Mouse (Mus musculus): ENCODE measurements around the gene Vasp.

DNA sequence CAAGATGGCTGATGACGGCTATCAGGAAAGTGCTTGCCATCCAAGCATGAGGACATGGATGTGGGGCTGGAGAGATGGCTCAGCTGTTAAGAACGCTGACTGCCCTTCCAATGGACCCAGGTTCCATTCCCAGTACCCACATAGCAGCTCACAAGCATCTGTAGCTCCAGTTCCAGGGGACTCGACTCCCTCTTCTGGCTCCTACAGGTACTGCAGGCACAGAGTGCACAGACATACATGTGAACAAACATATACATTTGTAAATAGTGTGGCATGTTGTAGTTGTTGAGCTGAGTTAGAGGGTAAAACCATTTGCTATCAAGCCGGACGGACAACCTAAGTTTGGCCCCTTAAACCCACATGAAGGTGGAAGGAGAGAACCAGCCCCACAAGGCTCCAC lies 61.6 kb downstream of the Vasp start:
- peak; percentile 34; the same call in 1 of the 2 replicates for TF ChIP-seq CTCF (IDR thresholded peaks at IDR 0.05; ENCODE audit: borderline replicate concordance, extremely low read depth, insufficient read depth, insufficient read length)
- TF ChIP-seq POLR2A (IDR thresholded peaks at IDR 0.05; ENCODE audit: borderline replicate concordance, extremely low read depth, insufficient read depth, insufficient read length, poor library complexity, severe bottlenecking): no peak
